Mouse (Mus musculus) stomach, postnatal 0 days (tissue): ENCODE measurements at regions not wholly inside any gene's neighbourhood (a gene's known extent, or its start where the extent isn't known, plus 50 kb on each side); places are given as distances from the start of the nearest gene placed in this dataset.

Experiments used
- ATAC-seq: fragments of 200-750 bp; cut with Nextera tagmentation; 2 replicates; pipeline ENCODE4 v1.8.0; 2017; ENCODE audit not compliant: low FRiP score, low TSS enrichment
- DNase-seq: peaks from one replicate; pipeline ENCODE4 v3.0.0-alpha.2; 2016; ENCODE audit warnings: low spot score
- H3K27ac ChIP-seq: fragments of 300-500 bp; sonication (generic); replicated peaks from 2 replicates; pipeline ENCODE4 v1.5.1; 2014; ENCODE audit warnings: mild to moderate bottlenecking, control low read depth
- H3K27me3 ChIP-seq: fragments of 300-500 bp; sonication (generic); 2 replicates; pipeline ENCODE4 v1.6.1; 2014; ENCODE audit warnings: low read length; ENCODE audit not compliant: control insufficient read depth, insufficient read depth
- H3K36me3 ChIP-seq: fragments of 300-500 bp; sonication (generic); 2 replicates; pipeline ENCODE4 v1.6.1; 2014; ENCODE audit warnings: low read length, mixed read lengths; ENCODE audit not compliant: control insufficient read depth, insufficient read depth
- H3K4me1 ChIP-seq: fragments of 300-500 bp; sonication (generic); replicated peaks from 2 replicates; pipeline ENCODE4 v1.6.1; 2014; ENCODE audit warnings: antibody characterized with exemption; ENCODE audit not compliant: control insufficient read depth, insufficient read depth
- H3K4me2 ChIP-seq: fragments of 300-500 bp; sonication (generic); replicated peaks from 2 replicates; pipeline ENCODE4 v1.6.1; 2014; ENCODE audit warnings: low read depth, mild to moderate bottlenecking, control low read depth, moderate library complexity
- H3K4me3 ChIP-seq: fragments of 300-500 bp; sonication (generic); 2 replicates; pipeline ENCODE4 v1.5.1; 2014; ENCODE audit warnings: low read depth, low read length, control low read depth
- H3K9ac ChIP-seq: fragments of 300-500 bp; sonication (generic); 2 replicates; pipeline ENCODE4 v1.6.1; 2014; ENCODE audit warnings: mild to moderate bottlenecking, low read length, control low read depth, mixed read lengths
- H3K9me3 ChIP-seq: fragments of 300-500 bp; sonication (generic); 2 replicates; pipeline ENCODE4 v1.6.1; 2016; ENCODE audit warnings: low read length; ENCODE audit not compliant: control insufficient read depth
- CTCF ChIP-seq: IDR thresholded peaks from 2 replicates; pipeline ENCODE4 v1.5.1; 2016; ENCODE audit warnings: antibody characterized with exemption, low read depth, mild to moderate bottlenecking, moderate library complexity
- EP300 ChIP-seq: optimal IDR thresholded peaks from 2 replicates; pipeline ENCODE3; 2016; ENCODE audit warnings: antibody characterized with exemption
- WGBS: fragments of 180-500 bp; shearing (Covaris S2); extraction: QIAGEN DNeasy Blood & Tissue Kit; methylation state at CpG from one replicate; pipeline ENCODE4 v1.1.7; 2014; 5-methylcytosine and 5-hydroxymethylcytosine counted together

DNA sequence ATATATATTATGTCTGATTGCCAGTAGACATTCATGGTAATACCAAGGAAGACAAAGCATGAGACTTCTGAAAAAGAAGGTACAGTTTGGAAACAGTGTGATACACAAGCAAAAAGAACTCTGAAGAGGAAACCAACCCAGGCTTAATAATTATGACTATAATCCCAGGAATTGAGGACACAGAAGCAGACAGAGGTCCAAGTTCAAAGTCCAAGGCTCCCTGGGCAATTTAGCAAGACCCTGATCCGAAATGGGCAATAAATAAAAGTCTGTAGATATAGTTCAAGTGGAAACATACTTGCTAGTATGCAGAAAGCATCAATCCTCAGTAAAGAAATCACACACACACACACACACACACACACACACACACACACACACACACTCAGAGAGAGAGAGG, 2618.7 kb upstream of the Gm7489 start:
- WGBS: 45% methylated on average over 1 of the region's 1 CpGs
- no peak for TF ChIP-seq EP300
- no peak for TF ChIP-seq CTCF
- H3K36me3 ChIP-seq: no peaks in the 10 kb centered on the region

DNA sequence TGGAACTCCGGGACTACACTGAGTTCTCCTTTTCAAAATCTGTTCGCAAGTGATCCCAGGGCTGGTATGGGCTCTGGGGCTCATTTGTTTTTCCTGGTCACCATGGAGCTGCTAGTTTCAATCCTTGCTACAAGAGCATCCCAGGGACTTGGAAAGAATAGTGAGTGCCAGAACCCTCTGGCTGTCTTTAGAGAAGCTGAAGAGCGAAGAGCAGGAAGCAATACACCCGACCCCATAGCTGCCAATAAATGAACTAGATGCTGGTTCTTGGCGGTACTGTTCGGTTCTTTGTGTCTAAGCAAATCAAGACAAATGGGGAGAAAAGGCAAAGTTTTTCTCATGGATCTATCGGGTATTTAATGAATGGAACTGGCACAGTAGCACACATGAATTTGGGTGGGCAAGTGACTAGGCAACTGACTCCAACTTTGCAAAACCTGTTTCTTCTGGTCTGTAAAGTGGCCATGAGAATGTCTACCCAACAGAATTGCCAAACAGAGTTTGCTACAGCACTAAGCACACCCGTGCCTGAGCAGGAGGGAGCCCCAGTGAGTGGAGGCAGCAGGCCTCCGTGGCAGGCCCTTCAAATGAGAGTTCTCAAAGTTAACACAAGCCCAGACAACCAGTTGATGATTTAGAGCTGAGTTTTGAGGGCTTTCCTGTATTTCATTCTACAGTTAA, 2612.9 kb upstream of the Gm7489 start:
- Histone ChIP-seq H3K4me1 (no peaks in the 10 kb centered on the region), H3K27ac (no peak overlapping the region), H3K36me3 (no peaks in the 10 kb centered on the region), H3K9me3 (no peaks in the 10 kb centered on the region), H3K4me2 (no peak overlapping the region), H3K9ac (no peak overlapping the region), H3K4me3 (no peak overlapping the region), H3K27me3 (no peaks in the 10 kb centered on the region)
- DNase-seq: no peak
- ATAC-seq: no peak
- WGBS: 72% methylated on average over 9 of the region's 9 CpGs
- TF ChIP-seq CTCF (no peak), EP300 (no peak)

More for the DNA sequence above, 2618.7 kb upstream of the Gm7489 start:
- H3K4me3 ChIP-seq: no peak overlapping the region
- no peaks in the 10 kb centered on the region for H3K27me3 ChIP-seq
- DNase-seq (no peak), ATAC-seq (no peak)
- H3K27ac ChIP-seq: no peak overlapping the region
- H3K4me1 ChIP-seq: no peaks in the 10 kb centered on the region
- H3K4me2 ChIP-seq: no peak overlapping the region
- H3K9me3 ChIP-seq: no peaks in the 10 kb centered on the region
- H3K9ac ChIP-seq: no peak overlapping the region

DNA sequence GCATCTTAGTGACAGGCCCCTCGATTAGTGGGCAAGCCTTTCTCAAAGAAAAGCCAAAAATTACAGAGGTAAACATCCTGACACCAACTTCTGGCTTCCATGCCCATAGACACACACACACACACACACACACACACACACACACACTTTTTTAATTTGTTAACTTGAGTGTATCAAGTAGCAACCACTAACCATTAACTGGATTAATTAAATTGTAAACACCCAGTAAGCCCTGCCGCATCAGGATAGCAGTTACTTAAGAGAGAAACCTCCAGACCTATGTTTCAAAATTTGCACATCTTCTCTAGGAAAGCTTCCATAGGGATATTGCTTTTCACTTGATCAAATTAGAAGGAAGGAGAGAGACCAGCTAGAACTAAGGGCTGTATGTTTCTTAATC, 2599.4 kb upstream of the Gm7489 start:
- H3K27ac ChIP-seq: no peak overlapping the region
- no peak for TF ChIP-seq CTCF
- DNase-seq: no peak
- H3K9me3 ChIP-seq: no peaks in the 10 kb centered on the region
- H3K4me2 ChIP-seq: no peak overlapping the region
- H3K27me3 ChIP-seq: no peaks in the 10 kb centered on the region
- WGBS: 69% methylated on average over 2 of the region's 2 CpGs
- ATAC-seq: no peak
- H3K4me1 ChIP-seq: no peaks in the 10 kb centered on the region
- H3K36me3 ChIP-seq: no peaks in the 10 kb centered on the region
- no peak overlapping the region for H3K4me3 ChIP-seq
- no peak overlapping the region for H3K9ac ChIP-seq

DNA sequence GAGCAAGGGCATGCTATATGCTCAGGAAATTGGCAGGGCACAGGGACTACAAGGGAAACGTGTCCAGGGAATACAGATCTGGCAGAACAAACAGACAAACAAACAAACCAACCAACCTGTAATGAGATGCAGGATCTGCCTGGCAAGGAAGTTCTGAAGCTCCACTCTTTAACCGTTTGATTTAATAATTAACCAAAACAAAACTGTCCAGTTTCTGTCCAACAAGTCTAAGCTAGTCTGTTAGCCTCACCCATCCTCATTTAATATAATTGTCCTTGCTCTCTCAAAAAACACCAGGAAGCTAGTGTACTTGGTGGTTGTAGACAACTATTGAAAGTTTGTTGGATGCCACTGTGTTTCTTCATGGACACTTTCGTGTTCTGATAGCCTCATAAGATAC, 2598.4 kb upstream of the Gm7489 start:
- ATAC-seq (no peak), DNase-seq (no peak)
- Histone ChIP-seq H3K27me3 (no peaks in the 10 kb centered on the region), H3K4me1 (no peaks in the 10 kb centered on the region), H3K9ac (no peak overlapping the region), H3K27ac (no peak overlapping the region), H3K36me3 (no peaks in the 10 kb centered on the region), H3K9me3 (no peaks in the 10 kb centered on the region), H3K4me3 (no peak overlapping the region), H3K4me2 (no peak overlapping the region)
- TF ChIP-seq EP300: no peak
- no peak for TF ChIP-seq CTCF
- 58% methylated on average over 3 of the region's 3 CpGs for WGBS

DNA sequence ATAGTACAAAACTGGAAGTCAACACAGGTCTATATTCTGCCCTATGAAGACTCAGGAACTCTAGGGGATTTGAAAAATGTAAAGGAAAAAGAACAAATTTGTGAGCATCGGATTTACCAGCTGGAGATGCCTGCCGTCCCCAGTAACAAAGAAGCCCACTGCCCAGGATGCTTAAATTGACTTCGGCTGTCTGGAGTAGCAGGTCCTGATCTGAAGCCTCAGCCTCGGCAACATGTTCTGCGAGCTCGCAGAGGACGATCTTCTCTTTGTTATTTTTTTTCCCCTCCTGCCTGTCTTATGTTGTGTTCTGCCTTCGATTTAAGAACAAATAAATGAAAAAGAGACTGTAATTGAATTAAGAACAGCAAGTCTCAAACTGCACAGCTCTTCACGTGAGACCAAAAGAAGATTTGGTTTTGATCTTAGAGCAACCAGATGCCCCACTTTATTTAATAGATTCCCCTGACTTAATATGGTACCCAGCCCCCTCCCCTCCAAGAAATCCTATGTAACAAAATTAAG, 2595.7 kb upstream of the Gm7489 start:
- no peaks in the 10 kb centered on the region for H3K27me3 ChIP-seq
- H3K4me2 ChIP-seq: no peak overlapping the region
- 64% methylated on average over 9 of the region's 9 CpGs for WGBS
- H3K27ac ChIP-seq: no peak overlapping the region
- H3K4me1 ChIP-seq: no peaks in the 10 kb centered on the region
- no peak overlapping the region for H3K4me3 ChIP-seq
- ATAC-seq: no peak
- no peak for DNase-seq
- TF ChIP-seq EP300 (no peak), CTCF (no peak)
- H3K36me3 ChIP-seq: no peaks in the 10 kb centered on the region
- no peaks in the 10 kb centered on the region for H3K9me3 ChIP-seq
- no peak overlapping the region for H3K9ac ChIP-seq

DNA sequence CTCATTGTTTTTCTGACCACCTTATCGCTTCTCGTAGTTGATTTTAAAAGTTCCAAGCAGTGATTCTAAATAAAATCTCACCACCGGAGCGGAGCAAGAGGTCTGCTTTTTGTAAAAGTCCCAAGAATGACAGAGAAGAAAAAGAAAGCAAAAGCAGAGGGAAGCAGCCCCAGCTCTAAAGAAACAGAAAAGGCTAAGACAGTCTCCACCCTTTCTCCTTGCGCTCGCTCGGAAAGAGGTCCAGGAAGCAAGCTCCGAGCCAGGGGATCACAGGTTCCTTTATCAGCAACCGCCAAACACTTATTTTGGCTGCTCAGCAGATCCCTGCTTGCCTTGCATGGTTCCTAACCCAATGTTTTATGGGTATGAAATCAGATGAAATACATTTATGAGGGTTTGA, 2594.8 kb upstream of the Gm7489 start:
- Histone ChIP-seq H3K4me3 (no peak overlapping the region), H3K36me3 (no peaks in the 10 kb centered on the region), H3K27me3 (no peaks in the 10 kb centered on the region), H3K4me1 (no peaks in the 10 kb centered on the region), H3K27ac (no peak overlapping the region), H3K9ac (no peak overlapping the region), H3K9me3 (no peaks in the 10 kb centered on the region), H3K4me2 (peak overlapping the region; percentile 27; the same call in 1 of the 2 replicates)
- ATAC-seq: no peak
- 49% methylated on average over 9 of the region's 9 CpGs for WGBS
- TF ChIP-seq EP300 (no peak), CTCF (no peak)
- no peak for DNase-seq
